ENCODE assay signal across 9 mouse cellular contexts in the genomic region with DNA sequence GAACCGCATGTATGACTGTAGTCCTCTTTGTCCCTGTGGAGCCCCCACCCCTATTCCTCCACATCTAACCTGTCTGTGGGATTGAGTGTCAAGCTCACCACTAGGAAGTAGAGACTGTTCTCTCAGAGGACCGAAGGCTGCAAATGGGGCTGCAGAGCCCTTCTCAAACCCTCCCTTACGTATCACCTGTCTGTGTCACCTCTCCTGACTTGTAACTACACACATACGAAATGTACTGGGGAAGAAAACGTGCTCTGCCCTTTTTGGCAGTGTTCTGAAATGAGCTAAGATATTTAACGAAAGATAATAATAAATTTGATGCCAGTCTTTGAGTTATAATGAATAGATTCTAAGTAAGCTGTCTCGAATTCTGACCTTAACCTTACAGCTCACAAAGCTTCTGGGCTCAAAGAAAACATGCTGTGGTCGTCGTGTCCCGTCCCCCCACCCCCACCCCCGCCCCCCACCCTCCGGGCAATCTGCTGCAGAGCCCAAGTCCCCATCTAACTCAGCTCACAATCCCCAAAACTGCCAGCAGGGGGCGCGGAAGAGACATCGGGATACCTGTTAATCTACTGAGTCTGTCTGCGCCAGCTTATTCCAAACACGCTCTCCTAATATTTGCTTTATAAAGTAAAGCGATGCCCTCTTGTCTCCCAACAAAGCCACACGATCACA. TPM values are rescaled to one million over a fixed set of nuclear protein-coding genes. Genes with fewer than 3 reads are reported as not detected.
DNase-seq lines count a peak whose midpoint lies in the region; ATAC-seq and TF ChIP-seq lines count a peak whose summit lies in the region.
"Had no signal": no experiment of that assay in that cellular context is flagged by ENCODE, and none has a peak within 500 bp of the region (broad histone marks: within the 10 kb centered on the region; RNA-seq: fewer than 3 reads in every experiment).

No protein-coding gene starts in this region.

- 24% methylated on average over 19 of the region's 19 CpGs for WGBS in forebrain, embryonic 15.5 days
- WGBS in liver, embryonic 16.5 days (ENCODE audit: insufficient replicate concordance), result 17% methylated on average over 19 of the region's 19 CpGs
- WGBS in neural tube, embryonic 14.5 days, result 23% methylated on average over 19 of the region's 19 CpGs

- intact Hi-C loops in heart, postnatal 14 days (cut with DNase I), result loop anchor here (2.0 to 5.0 kb wide), 5 partner anchors 60 to 305 kb away; a partner anchor contains a TSS

- peak overlapping the region; percentile 15 for H3K4me2 ChIP-seq in forebrain, embryonic 15.5 days (replicated peaks)
- peak overlapping the region; percentile 54 for H3K4me2 ChIP-seq in liver, embryonic 16.5 days (ENCODE audit: low read depth, low read length)
- H3K4me2 ChIP-seq in neural tube, embryonic 14.5 days (ENCODE audit: low read depth, low read length), result peak overlapping the region; percentile 22; the same call in 1 of the 2 replicates
- H3K4me2 ChIP-seq: limb, embryonic 15.5 days had no signal

- in situ Hi-C loops in ES-E14 (cut with MboI; ENCODE audit: low sequenced_read_pairs in 2 of 2, unreplicated experiment in 2 of 2), result no loop called here

- H3K27ac ChIP-seq in ES-E14 (ENCODE audit: insufficient read depth, low read depth, low read length, poor library complexity, severe bottlenecking), result no peak overlapping the region
- H3K27ac ChIP-seq in forebrain, embryonic 15.5 days (replicated peaks), result no peak overlapping the region
- H3K27ac ChIP-seq in liver, embryonic 16.5 days (ENCODE audit: low read length), result peak overlapping the region; percentile 30; the same call in 1 of the 2 replicates
- no peak overlapping the region for H3K27ac ChIP-seq in neural tube, embryonic 14.5 days (ENCODE audit: low read depth, low read length)
- H3K27ac ChIP-seq in testis, adult 2 months (ENCODE audit: control insufficient read depth, insufficient read depth, low read depth, low read length), result no peak overlapping the region
- H3K27ac ChIP-seq: limb, embryonic 15.5 days had no signal

- H3K9ac ChIP-seq in ES-E14 (ENCODE audit: insufficient read depth, low read depth, low read length, poor library complexity, severe bottlenecking), result no peak overlapping the region
- H3K9ac ChIP-seq in forebrain, embryonic 15.5 days (replicated peaks), result no peak overlapping the region
- H3K9ac ChIP-seq in liver, embryonic 16.5 days (ENCODE audit: low read depth, low read length), result no peak overlapping the region
- H3K9ac ChIP-seq in neural tube, embryonic 14.5 days (replicated peaks; ENCODE audit: low read depth, low read length), result no peak overlapping the region
- H3K9ac ChIP-seq: limb, embryonic 15.5 days had no signal

- ATAC-seq in forebrain, embryonic 15.5 days (replicated peaks), result peak; percentile 74
- ATAC-seq in liver, embryonic 16.5 days (ENCODE audit: low read depth), result peak; percentile 42; the same call in 1 of the 2 replicates
- ATAC-seq in neural tube, embryonic 14.5 days (ENCODE audit: low read depth), result peak; percentile 80

- H3K9me3 ChIP-seq in ES-E14 (ENCODE audit: control insufficient read depth, insufficient read depth, low read depth, low read length), result no peaks in the 10 kb centered on the region
- no peaks in the 10 kb centered on the region for H3K9me3 ChIP-seq in forebrain, embryonic 15.5 days
- no peaks in the 10 kb centered on the region for H3K9me3 ChIP-seq in liver, embryonic 16.5 days (replicated peaks; ENCODE audit: control insufficient read depth, low read length)
- no peaks in the 10 kb centered on the region for H3K9me3 ChIP-seq in neural tube, embryonic 14.5 days (ENCODE audit: control insufficient read depth, low read length)
- H3K9me3 ChIP-seq: limb, embryonic 15.5 days had no signal

- H3K27me3 ChIP-seq in forebrain, embryonic 15.5 days, result no peaks in the 10 kb centered on the region
- no peaks in the 10 kb centered on the region for H3K27me3 ChIP-seq in liver, embryonic 16.5 days (ENCODE audit: control insufficient read depth, insufficient read depth, low read depth, low read length)
- H3K27me3 ChIP-seq in neural tube, embryonic 14.5 days (ENCODE audit: control insufficient read depth, insufficient read depth, low read length), result no peaks in the 10 kb centered on the region
- H3K27me3 ChIP-seq in testis, adult 2 months (ENCODE audit: control insufficient read depth, insufficient read depth, low read length), result no peaks in the 10 kb centered on the region
- H3K27me3 ChIP-seq: limb, embryonic 15.5 days had no signal

- TF ChIP-seq CTCF in testis, adult 2 months (IDR thresholded peaks at IDR 0.05; ENCODE audit: control insufficient read depth, insufficient read depth, insufficient replicate concordance, low read depth, low read length), result peak; percentile 78; the same call in 1 of the 2 replicates

- peaks cover 2 to 17% of the 10 kb centered on the region in 2 experiments; a peak in 2 of 4 replicates for H3K4me1 ChIP-seq in ES-E14 (ENCODE audit: control insufficient read depth in 2 of 2, insufficient read depth in 2 of 2, low read length in 2 of 2, poor library complexity in 1 of 2)
- H3K4me1 ChIP-seq in forebrain, embryonic 15.5 days, result 0 out of 2 replicates have a peak, but pooled peaks cover 3% of the 10 kb centered on the region
- H3K4me1 ChIP-seq in liver, embryonic 16.5 days (ENCODE audit: control insufficient read depth, low read depth, low read length), result peaks cover 28% of the 10 kb centered on the region
- H3K4me1 ChIP-seq in neural tube, embryonic 14.5 days (ENCODE audit: control insufficient read depth, insufficient read depth, low read length), result no peaks in the 10 kb centered on the region
- peaks cover 5% of the 10 kb centered on the region for H3K4me1 ChIP-seq in testis, adult 2 months (ENCODE audit: control insufficient read depth, insufficient read depth, low read length)

- no peaks in the 10 kb centered on the region for H3K36me3 ChIP-seq in ES-E14 (ENCODE audit: control insufficient read depth, insufficient read depth, low read length, poor library complexity, severe bottlenecking)
- H3K36me3 ChIP-seq in forebrain, embryonic 15.5 days, result no peaks in the 10 kb centered on the region
- H3K36me3 ChIP-seq in liver, embryonic 16.5 days (ENCODE audit: control insufficient read depth, insufficient read depth), result no peaks in the 10 kb centered on the region
- no peaks in the 10 kb centered on the region for H3K36me3 ChIP-seq in neural tube, embryonic 14.5 days (ENCODE audit: control insufficient read depth, insufficient read depth, low read length)
- H3K36me3 ChIP-seq in testis, adult 2 months (ENCODE audit: control insufficient read depth, insufficient read depth, low read length), result no peaks in the 10 kb centered on the region
- H3K36me3 ChIP-seq: limb, embryonic 15.5 days had no signal

- TF ChIP-seq POLR2A in testis, adult 2 months (IDR thresholded peaks at IDR 0.05; ENCODE audit: control insufficient read depth, low read depth, low read length), result no peak

- H3K4me3 ChIP-seq in ES-E14 (ENCODE audit: insufficient read depth in 1 of 2, low read depth in 1 of 2, low read length in 2 of 2, poor library complexity in 1 of 2, severe bottlenecking in 1 of 2), result no peak overlapping the region
- H3K4me3 ChIP-seq in forebrain, embryonic 15.5 days, result no peak overlapping the region
- peak overlapping the region; percentile 29 for H3K4me3 ChIP-seq in liver, embryonic 16.5 days (ENCODE audit: low read depth, low read length)
- no peak overlapping the region for H3K4me3 ChIP-seq in neural tube, embryonic 14.5 days (ENCODE audit: low read depth, low read length)
- H3K4me3 ChIP-seq in testis, adult 2 months (ENCODE audit: control insufficient read depth, low read depth, low read length), result peak overlapping the region; percentile 26; the same call in 1 of the 2 replicates
- H3K4me3 ChIP-seq: limb, embryonic 15.5 days had no signal

- peak; percentile 78 for DNase-seq in ES-E14 (ENCODE audit: low read depth, low spot score)
- DNase-seq in cerebellum, adult 11-12 months, result peak; percentile 52
- peak; percentile 87 to 93 for DNase-seq in heart, postnatal 14 days
- peak; percentile 92 to 93 for DNase-seq in kidney, postnatal 4 days

TF ChIP-seq in ES-E14, 5 proteins besides CTCF, POLR2A, EP300 and RAD21:
- TF ChIP-seq HCFC1 (IDR thresholded peaks at IDR 0.05; ENCODE audit: borderline replicate concordance, insufficient read depth, low read length) (no peak), ZNF384 (IDR thresholded peaks at IDR 0.05; ENCODE audit: low read depth, low read length) (no peak), CHD2 (IDR thresholded peaks at IDR 0.05; ENCODE audit: low read depth, low read length) (no peak), ZC3H11A (IDR thresholded peaks at IDR 0.05; ENCODE audit: borderline replicate concordance, low read depth, low read length) (no peak), MAFK (IDR thresholded peaks at IDR 0.05; ENCODE audit: insufficient read depth, low read depth, low read length) (no peak)

RNA-seq across cellular contexts. Expression of a gene that starts 10.9 kb away (rescaled TPM):
- total RNA-seq in ES-E14 (2012; rRNA removed), result 1.4 and 1.6 TPM in 2 replicates
- polyA plus RNA-seq in forebrain, embryonic 15.5 days (2015; fragmentation: Nextera tagmentation; extraction: Ambion mirVana), result not detected in 2 replicates
- total RNA-seq in heart, postnatal 14 days (2021), result 10 to 100 TPM in 1 of 2 experiments, not detected in 1; 58.2 TPM
- not detected in 2 replicates for polyA plus RNA-seq in liver, embryonic 16.5 days (2015; fragmentation: Nextera tagmentation; extraction: Ambion mirVana)
- polyA plus RNA-seq in neural tube, embryonic 14.5 days (2014; fragmentation: Nextera tagmentation; extraction: Ambion mirVana), result not detected in 2 replicates
- polyA plus RNA-seq in testis, adult 2 months (2012; rRNA removed), result 0.38 TPM in 1 of 2 replicates, not detected in the other
- polyA plus RNA-seq: limb, embryonic 15.5 days had no signal

RNA-seq across cellular contexts. Expression of a gene that starts 43.5 kb away (rescaled TPM):
- total RNA-seq in ES-E14 (2012; rRNA removed), result 4.3 and 6.7 TPM in 2 replicates
- 1.4 TPM in 2 replicates for polyA plus RNA-seq in forebrain, embryonic 15.5 days (2015; fragmentation: Nextera tagmentation; extraction: Ambion mirVana)
- 10 to 100 TPM; 11.1 to 11.6 TPM for total RNA-seq in heart, postnatal 14 days (2021)
- polyA plus RNA-seq in liver, embryonic 16.5 days (2015; fragmentation: Nextera tagmentation; extraction: Ambion mirVana), result 3.2 and 3.9 TPM in 2 replicates
- 1.5 and 2.3 TPM in 2 replicates for polyA plus RNA-seq in neural tube, embryonic 14.5 days (2014; fragmentation: Nextera tagmentation; extraction: Ambion mirVana)
- polyA plus RNA-seq in testis, adult 2 months (2012; rRNA removed), result 4.5 and 4.9 TPM in 2 replicates

RNA-seq across cellular contexts. Expression of a gene that starts 60.0 kb away (rescaled TPM):
- 39.4 and 45.8 TPM in 2 replicates for total RNA-seq in ES-E14 (2012; rRNA removed)
- 69.9 and 78.7 TPM in 2 replicates for polyA plus RNA-seq in forebrain, embryonic 15.5 days (2015; fragmentation: Nextera tagmentation; extraction: Ambion mirVana)
- total RNA-seq in heart, postnatal 14 days (2021), result 10 to 100 TPM; 33.1 to 39.6 TPM
- polyA plus RNA-seq in liver, embryonic 16.5 days (2015; fragmentation: Nextera tagmentation; extraction: Ambion mirVana), result 14.2 and 15.4 TPM in 2 replicates
- 38.6 and 45.7 TPM in 2 replicates for polyA plus RNA-seq in neural tube, embryonic 14.5 days (2014; fragmentation: Nextera tagmentation; extraction: Ambion mirVana)
- 12.5 and 18.1 TPM in 2 replicates for polyA plus RNA-seq in testis, adult 2 months (2012; rRNA removed)

Comparison
In these comparisons a context has a peak if more than half of its experiments do, and no peak if none do; other contexts are left out.
1. H3K4me3 ChIP-seq: peak in liver, embryonic 16.5 days (single experiment) and testis, adult 2 months (single experiment); none in ES-E14 (0 of 2), forebrain, embryonic 15.5 days (single experiment) and neural tube, embryonic 14.5 days (single experiment).
2. Peak in every context shown above with its lines, with median percentiles within 50 percentile points of each other: DNase-seq, ATAC-seq and H3K4me2 ChIP-seq.